Mouse (Mus musculus): ENCODE results near the gene Slc7a11.

DNA sequence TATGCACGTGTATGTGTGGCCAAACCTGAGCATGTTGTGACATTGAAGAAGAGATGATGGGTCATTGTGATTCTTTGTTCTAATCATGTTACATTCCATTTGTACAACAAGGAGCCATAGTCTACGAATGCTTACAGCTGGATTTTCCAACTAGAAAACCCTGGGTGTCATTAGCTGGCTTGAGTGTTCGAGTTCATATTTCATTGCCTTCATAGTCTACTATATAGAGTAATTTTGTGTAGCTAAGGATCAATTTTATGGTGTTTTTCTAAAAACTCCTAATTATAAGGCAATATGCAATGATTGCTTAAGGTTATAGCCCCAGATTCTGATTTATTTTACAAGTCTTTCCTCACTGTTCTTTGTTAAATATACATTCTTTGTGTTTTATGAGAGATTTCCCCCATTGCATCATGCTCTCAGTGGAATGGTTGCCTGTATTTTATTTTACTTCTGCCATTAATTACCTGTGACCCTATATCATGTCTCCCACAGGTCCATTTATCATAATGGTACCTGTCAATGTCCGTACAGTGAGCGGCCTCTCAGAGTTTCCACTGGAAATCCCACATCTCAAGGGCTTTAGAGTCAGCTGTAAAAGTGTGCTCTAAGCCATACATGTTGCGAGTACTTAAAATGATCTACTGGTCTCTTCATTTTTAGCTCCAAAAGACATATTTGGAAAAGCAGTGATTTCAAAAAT is 193.7 kb downstream of the Slc7a11 start:
- TF ChIP-seq CTCF (IDR thresholded peaks at IDR 0.05; ENCODE audit: low read depth, low read length), result no peak
- TF ChIP-seq GATA1 (IDR thresholded peaks at IDR 0.05; ENCODE audit: borderline replicate concordance, low read length), result no peak
- no peak for TF ChIP-seq TAL1 (conservative IDR thresholded peaks at IDR 0.05; ENCODE audit: low read depth, low read length)
- TF ChIP-seq POLR2AphosphoS5 (IDR thresholded peaks at IDR 0.05; ENCODE audit: insufficient replicate concordance, low read depth, low read length), result no peak
- no peak for TF ChIP-seq GATA2 (IDR thresholded peaks at IDR 0.05; ENCODE audit: borderline replicate concordance, low read depth, low read length)
